Mouse (Mus musculus): ENCODE results near the gene Adra2b.

Gene Adra2b

GRCm38 (mm10) chr2:127362459-127363281 is at the start of gene Adra2b:
Adra2b (plus strand) TSS chr2:127363208.
- peak; percentile 73 for DNase-seq (ENCODE audit: low spot score)

- no peak for DNase-seq (ENCODE audit: low spot score)
Observed at GRCm38 (mm10) chr2:127313878-127314277, 49.1 kb upstream of the Adra2b start.

- no peak for DNase-seq (ENCODE audit: low spot score)
Observed at GRCm38 (mm10) chr2:127314467-127315154, 48.4 kb upstream of the Adra2b start.

DNA sequence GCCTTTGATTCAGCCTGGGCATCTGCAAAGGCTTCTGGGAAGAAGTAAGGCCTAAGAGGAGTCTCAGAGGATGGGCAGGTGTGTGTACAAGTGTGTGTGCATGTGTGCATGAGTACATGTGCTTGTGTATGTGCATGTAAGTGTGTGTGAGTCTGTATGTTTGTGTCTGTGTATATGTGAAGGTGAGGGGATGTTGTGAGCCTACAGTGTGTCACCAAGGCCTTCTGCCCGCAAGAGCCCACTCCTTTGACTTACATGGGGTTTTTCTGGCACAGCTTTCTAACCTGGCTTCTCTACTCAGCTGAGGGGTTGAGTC is 47.9 kb upstream of the Adra2b start:
- DNase-seq (ENCODE audit: low spot score): no peak

DNA sequence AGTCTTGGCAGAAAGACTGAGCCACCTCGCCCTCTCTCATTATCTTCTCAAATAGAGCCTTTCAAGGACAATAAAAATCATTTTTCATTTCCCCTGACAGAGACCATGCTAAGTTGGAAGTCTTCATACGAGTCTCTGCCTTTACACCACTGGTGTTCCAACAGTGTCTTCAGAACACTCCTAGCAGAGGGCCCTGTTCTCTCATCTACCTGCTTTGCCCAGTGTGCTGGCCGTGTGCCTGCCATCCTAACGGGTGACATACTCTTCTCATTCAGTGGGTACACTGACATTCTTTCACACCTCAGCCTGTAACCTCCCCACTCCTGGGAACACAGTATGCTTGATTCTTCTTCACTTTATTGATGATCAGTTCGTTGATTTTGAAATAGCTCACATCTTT is 46.6 kb upstream of the Adra2b start:
- no peak for DNase-seq (ENCODE audit: low spot score)

GRCm38 (mm10) chr2:127318136-127318535 is 44.9 kb upstream of the Adra2b start:
- DNase-seq (ENCODE audit: low spot score): no peak

GRCm38 (mm10) chr2:127319071-127319470 is 43.9 kb upstream of the Adra2b start:
- DNase-seq (ENCODE audit: low spot score): no peak

- no peak for DNase-seq (ENCODE audit: low spot score)
Observed at GRCm38 (mm10) chr2:127322671-127323285, 40.2 kb upstream of the Adra2b start.

- no peak for DNase-seq (ENCODE audit: low spot score)
Observed at GRCm38 (mm10) chr2:127323667-127324066, 39.3 kb upstream of the Adra2b start.

DNA sequence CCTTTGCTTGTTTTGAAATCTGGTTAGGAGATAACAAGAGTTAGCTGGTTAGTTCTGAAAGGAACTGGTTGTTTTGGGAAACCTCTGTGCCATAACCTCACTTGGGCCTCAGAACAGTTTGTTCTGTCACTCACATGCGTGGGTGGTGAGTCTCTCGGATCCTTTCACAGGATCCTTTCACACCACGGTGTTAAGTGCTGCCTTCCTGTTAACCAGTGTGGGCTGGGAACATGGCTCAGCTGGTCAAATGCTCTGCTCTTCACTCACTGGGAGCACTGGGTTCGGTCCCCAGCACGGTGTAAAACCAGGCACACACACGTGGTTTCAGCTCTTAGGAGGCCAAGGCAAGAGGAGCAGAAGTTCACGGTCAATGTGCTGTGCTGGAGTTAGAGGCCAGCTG is 38.6 kb upstream of the Adra2b start:
- no peak for DNase-seq (ENCODE audit: low spot score)

DNA sequence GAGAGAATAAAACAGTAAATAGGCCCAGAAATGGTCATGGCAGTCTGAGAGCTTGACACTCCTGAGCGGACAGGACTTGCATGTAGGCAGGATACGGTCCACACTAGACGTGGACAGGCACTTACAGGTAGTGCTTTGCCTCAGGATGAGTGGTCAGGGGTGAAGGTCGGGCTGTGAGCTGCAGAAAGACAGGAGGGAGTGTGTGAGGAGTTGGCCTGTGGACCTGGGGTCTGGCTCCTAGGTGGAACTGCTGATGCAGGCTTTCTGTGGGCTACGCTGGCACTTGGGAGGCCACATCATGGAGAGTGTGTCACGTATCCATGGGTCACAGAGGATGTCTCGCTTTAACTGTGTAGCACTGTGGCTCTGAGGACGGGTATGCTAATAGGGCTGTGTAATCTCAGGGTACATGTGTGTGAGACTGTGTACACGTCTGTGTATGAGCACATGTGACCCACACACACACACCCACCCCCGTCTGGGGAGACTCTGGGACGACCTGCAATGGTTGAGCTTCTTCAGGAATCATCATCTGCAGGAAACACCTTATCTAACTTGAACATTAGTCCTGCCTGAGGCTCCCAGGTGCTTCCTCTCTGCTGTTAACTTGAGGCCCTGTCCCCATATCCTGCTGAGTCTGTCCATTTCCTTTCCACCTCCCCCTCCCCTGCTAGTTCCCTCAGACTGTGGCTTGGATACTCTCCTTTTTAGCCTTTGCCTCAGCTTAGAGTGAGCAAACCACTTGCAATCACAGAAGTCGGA is 34.7 kb upstream of the Adra2b start:
- no peak for DNase-seq (ENCODE audit: low spot score)

DNA sequence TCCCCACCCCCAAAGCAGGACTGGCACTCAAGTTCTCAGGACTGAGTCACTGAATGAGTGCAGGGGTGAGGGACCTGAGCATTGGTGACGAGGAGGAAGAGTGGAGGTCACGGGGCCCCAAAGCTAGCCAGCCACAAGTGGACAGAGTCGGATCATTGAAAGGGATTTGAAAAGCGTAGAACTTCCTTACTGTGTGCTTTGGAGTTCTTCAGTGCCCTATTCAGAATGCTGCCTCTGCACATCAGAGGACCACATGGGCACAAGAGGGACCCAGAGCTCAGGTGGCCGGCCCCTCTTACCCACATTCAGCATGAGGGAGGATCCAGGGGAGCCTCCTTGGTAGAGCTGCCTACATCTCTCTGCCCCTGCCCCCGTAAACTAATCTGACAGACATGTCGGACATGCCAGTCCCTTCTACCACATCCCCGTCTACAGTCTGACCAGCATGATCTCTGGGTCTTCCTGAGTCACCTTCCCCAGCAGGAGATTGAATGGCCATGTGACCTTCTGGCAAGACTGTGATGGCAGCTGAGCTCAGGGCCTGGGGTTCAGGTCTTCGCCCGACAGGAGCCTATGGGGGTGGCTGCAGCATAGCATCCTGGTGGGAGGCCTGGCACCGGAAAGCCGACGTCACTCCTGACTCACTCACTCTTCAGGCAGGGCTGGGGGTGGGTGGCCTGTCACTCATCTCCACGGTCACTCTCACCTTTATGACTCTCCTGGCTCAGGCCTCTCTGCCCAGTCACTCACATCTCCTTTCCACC is 30.0 kb upstream of the Adra2b start:
- no peak for DNase-seq (ENCODE audit: low spot score)

GRCm38 (mm10) chr2:127333945-127334603 is 28.9 kb upstream of the Adra2b start:
- no peak for DNase-seq (ENCODE audit: low spot score)

GRCm38 (mm10) chr2:127335078-127335541 is 27.9 kb upstream of the Adra2b start:
- DNase-seq (ENCODE audit: low spot score): no peak

DNA sequence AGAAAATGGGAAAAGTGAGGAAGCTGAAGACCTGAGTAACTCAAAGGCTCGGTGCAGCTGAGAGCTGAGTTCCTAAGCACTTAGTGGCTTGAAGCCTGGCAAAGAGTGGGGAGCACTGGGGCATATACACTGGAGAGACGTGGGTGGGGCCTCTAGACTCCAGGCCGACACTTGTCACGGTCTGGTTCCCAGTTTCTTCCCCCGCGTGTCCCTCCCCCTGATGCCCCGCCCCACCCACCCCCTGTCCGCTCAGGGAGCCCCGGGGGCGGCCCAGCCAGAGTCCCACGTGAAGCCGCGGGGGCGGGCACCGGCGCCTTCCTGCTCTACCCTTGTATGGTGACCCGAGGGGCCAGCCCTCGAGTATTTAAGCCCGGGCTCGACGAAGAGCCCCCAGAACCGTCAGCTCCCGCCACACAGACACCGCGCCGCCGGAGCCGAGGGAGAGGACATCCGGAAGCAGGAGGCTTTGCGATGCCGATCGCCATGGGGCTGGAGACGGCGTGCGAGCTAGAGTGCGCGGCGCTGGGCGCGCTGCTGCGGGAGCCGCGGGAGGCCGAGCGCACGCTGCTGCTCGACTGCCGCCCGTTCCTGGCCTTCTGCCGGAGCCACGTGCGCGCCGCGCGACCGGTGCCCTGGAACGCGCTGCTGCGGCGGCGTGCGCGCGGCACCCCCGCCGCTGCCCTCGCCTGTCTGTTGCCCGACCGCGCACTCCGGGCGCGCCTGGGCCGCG is 27.1 kb upstream of the Adra2b start, which contains the start of gene Dusp2:
Dusp2 (plus strand) TSS at position 393 of the 730 bp plus-strand sequence.
- peak; percentile 46 for DNase-seq (ENCODE audit: low spot score)

DNA sequence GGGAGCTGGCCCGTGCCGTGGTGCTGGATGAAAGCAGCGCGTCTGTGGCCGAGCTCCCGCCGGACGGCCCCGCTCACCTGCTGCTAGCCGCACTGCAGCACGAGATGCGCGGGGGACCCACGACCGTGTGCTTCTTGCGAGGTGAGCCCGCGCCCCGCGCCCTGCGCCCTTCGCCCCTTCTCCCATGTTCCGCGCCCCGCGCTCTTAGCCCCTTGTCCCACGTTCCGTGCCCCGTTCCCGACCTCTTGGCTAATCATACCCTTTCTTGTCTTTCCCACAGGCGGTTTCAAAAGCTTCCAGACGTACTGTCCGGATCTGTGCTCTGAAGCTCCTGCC is 26.5 kb upstream of the Adra2b start:
- no peak for DNase-seq (ENCODE audit: low spot score)

GRCm38 (mm10) chr2:127336885-127337284 is 26.1 kb upstream of the Adra2b start:
- DNase-seq (ENCODE audit: low spot score): no peak

GRCm38 (mm10) chr2:127337531-127337930 is 25.5 kb upstream of the Adra2b start:
- DNase-seq (ENCODE audit: low spot score): no peak

DNA sequence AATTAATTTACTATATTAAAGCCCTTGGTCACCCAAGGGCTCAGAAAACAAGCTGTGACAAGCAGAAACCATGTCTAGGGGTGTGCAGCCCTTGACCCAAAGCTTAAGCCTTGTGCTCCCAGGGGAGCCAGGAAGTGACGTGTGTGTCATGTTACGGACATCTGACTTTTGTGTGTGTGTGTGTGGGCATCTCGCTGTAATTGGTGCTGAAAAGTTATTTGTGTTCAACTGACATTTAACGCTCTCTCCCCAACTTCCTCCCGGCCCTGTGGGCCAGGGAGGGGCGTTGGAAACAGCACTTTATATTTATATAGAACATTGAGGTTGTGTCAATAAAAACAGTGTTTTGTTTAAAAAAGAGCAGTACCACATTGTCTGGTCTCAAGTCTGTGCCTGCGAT is 25.0 kb upstream of the Adra2b start:
- DNase-seq (ENCODE audit: low spot score): no peak

DNA sequence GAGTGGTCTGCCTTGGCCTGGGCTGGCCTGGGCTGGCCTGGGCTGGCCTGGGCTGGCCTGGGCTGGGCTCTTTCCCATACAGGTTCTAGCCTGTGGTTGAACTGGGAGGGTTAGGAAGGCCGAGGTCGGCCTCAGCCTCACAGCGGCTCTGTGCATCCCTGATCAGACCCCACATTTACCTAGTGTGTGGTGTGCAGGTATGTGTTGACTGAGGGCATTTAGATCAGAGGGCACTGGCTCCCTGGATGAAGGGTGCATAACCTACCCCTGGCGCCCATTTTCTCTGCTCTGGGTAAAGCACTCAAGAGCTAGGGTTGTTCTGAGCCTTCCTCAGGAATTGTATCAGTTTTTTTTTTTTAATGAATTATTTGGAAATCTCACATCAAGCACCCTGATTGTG is 24.6 kb upstream of the Adra2b start, which contains the start of gene Astl:
Astl (plus strand) TSS at position 224 of the 400 bp plus-strand sequence.
- DNase-seq (ENCODE audit: low spot score): no peak

Data from ovary, postnatal 14 days (tissue).